Mouse (Mus musculus) C2C12 (cell line): ENCODE results near the gene Gm10188. TPM values are rescaled to one million over a fixed set of nuclear protein-coding genes. Genes with fewer than 3 reads are reported as not detected.

Experiments used
- H3K27me3 ChIP-seq: one replicate; pipeline ENCODE4 v1.6.1; 2011; ENCODE audit not compliant: control insufficient read depth, insufficient read depth, insufficient read length
- H3K36me3 ChIP-seq: one replicate; pipeline ENCODE4 v1.6.1; 2011; ENCODE audit not compliant: control insufficient read depth, insufficient read depth
- H3K4me3 ChIP-seq: one replicate; pipeline ENCODE4 v1.5.1; 2011; ENCODE audit warnings: mild to moderate bottlenecking, control low read depth; ENCODE audit not compliant: poor library complexity, insufficient read depth, severe bottlenecking
- H3K79me2 ChIP-seq: one replicate; pipeline ENCODE4 v1.6.1; 2011; ENCODE audit not compliant: control insufficient read depth, insufficient read depth
- H3K79me3 ChIP-seq: one replicate; pipeline ENCODE4 v1.6.1; 2011; ENCODE audit warnings: low read depth, control low read depth
- H3ac ChIP-seq: one replicate; pipeline ENCODE3; 2011; ENCODE audit warnings: low read depth; ENCODE audit not compliant: control insufficient read depth, insufficient read length
- CEBPB ChIP-seq: IDR thresholded peaks from one replicate; pipeline ENCODE4 v1.6.1; 2011; ENCODE audit warnings: low read depth, mild to moderate bottlenecking, control low read depth, moderate library complexity
- CTCF ChIP-seq: IDR thresholded peaks from one replicate; pipeline ENCODE4 v1.5.1; 2011; ENCODE audit not compliant: control insufficient read depth, insufficient read depth, insufficient read length
- FOSL1 ChIP-seq: IDR thresholded peaks from one replicate; pipeline ENCODE4 v1.8.0; 2011; ENCODE audit warnings: mild to moderate bottlenecking, low read length; ENCODE audit not compliant: poor library complexity, insufficient read depth, severe bottlenecking
- MAX ChIP-seq: IDR thresholded peaks from one replicate; pipeline ENCODE4 v1.6.1; 2011; ENCODE audit warnings: mild to moderate bottlenecking, control low read depth
- MYOD1 ChIP-seq: IDR thresholded peaks from one replicate; pipeline ENCODE4 v1.6.1; 2011; ENCODE audit warnings: low read depth; ENCODE audit not compliant: control insufficient read depth, insufficient read length
- MYOG ChIP-seq: IDR thresholded peaks from one replicate; pipeline ENCODE4 v1.6.1; 2011; ENCODE audit not compliant: control insufficient read depth, insufficient read length; ENCODE audit errors: extremely low read depth
- USF1 ChIP-seq: IDR thresholded peaks from one replicate; pipeline ENCODE4 v1.6.1; 2011; ENCODE audit warnings: low read depth, mild to moderate bottlenecking, control low read depth, moderate library complexity
- polyA plus RNA-seq: library from polyadenylated mRNA; unstranded; fragments of >200 nt; fragmentation: generic; extraction: Trizol; gene quantifications from one replicate; pipeline ENCODE4 v1.2.1, GENCODE M21; 2012; ENCODE audit warnings: missing spikeins

Gene Gm10188
- polyA plus RNA-seq, 1 experiment = not detected

DNA sequence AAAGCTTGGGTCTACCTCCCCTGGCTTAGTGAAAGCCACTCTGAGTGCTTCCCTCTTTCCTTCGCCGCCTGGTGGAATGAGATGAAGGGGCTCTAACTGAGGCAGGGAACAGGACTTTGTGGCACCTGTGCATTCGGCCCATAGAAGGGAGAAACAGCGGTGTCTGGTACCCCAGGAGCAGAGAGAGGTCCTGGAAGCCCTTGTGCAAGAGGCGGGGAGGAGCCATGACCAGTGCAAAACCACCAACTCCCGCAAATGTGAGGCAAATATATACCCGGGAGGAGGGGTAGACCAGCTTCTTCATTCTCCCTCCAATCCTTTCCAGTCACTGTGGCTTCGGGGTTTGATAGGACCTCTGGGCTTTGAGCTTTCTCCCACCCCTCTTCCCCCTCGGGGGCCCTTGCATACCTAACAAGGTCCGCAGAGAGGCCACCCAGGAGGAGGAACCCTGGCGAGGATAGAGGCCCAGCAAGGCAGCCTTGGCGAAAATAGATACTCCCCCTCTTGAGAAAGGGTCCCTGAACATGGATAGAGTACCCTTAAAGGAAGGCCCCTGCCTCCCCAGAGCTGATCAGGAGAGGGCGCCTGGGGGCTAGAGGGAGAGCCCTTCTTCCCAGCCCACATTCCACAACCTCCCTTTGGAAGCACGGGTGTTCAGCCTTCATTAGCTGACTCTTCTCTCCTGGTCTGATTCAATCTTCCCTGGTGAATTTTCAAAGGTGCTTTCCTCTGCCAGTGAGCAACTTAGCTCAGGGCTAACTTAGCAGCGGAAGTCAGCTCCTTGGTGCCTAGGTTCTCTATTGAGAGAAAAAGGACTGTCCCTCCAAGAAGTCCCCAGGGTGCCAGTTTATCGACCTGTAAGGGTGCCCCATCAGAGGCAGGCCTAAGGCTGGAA lies 37.5 kb downstream of the Gm10188 start:
- no peaks in the 10 kb centered on the region for H3K79me2 ChIP-seq
- peaks cover 38% of the 10 kb centered on the region for H3K27me3 ChIP-seq
- TF ChIP-seq CTCF (no peak), MAX (no peak), USF1 (no peak), MYOG (no peak), FOSL1 (no peak), MYOD1 (no peak), CEBPB (no peak)
- no peaks in the 10 kb centered on the region for H3K36me3 ChIP-seq
- H3K79me3 ChIP-seq = no peaks in the 10 kb centered on the region
- no peak overlapping the region for H3ac ChIP-seq
- H3K4me3 ChIP-seq = no peak overlapping the region

DNA sequence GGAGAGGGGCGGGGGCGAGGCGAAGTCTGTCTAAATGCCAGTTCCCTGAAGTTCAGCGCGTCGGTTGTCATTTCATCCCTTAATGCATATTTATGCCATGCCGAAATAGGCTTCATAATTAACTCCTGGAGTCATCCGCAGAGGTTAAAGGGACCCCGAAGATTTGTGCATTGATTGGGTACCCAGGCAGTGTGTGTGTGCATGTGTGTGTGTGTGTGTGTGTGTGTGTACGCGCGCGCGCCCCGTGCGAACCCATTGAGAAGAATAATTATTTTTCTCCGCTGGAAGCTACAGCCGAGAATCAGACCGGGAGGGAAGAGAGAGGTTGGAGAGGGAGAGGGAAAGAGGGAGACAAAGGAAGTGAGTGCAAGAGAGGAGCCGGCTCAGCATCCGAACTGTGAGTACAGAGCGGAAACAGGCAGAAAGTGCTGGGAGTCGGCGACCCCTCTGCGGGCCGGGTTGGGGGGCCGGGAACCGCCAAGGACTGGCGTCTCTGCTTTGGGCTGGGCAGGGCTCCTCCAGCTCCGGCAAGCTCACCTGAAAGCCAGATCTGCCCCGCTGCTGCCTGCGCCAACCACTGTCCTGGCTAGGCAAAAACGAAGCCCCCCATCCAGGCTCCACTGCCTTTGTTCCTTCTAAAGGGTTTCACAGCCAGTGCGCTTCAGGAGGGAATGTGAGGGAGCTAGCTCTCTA lies 38.3 kb downstream of the Gm10188 start, which contains the start of the genes Lemd1 and AC124108.1:
Lemd1 (plus strand) TSS at position 339 of the 693 bp plus-strand sequence.
AC124108.1 (plus strand) TSS at position 365 of the 693 bp plus-strand sequence.
- no peak for TF ChIP-seq FOSL1
- no peak for TF ChIP-seq MYOD1
- TF ChIP-seq CEBPB = no peak
- no peak for TF ChIP-seq MYOG
- TF ChIP-seq USF1 = no peak
- TF ChIP-seq MAX = no peak
- TF ChIP-seq CTCF = no peak
- Histone ChIP-seq H3K79me3 (no peaks in the 10 kb centered on the region), H3ac (peak within 1 kb of the TSS; percentile 9), H3K79me2 (no peaks in the 10 kb centered on the region), H3K4me3 (no peak within 1 kb of the TSS), H3K27me3 (peaks cover 38% of the 10 kb centered on the region), H3K36me3 (no peaks in the 10 kb centered on the region)

DNA sequence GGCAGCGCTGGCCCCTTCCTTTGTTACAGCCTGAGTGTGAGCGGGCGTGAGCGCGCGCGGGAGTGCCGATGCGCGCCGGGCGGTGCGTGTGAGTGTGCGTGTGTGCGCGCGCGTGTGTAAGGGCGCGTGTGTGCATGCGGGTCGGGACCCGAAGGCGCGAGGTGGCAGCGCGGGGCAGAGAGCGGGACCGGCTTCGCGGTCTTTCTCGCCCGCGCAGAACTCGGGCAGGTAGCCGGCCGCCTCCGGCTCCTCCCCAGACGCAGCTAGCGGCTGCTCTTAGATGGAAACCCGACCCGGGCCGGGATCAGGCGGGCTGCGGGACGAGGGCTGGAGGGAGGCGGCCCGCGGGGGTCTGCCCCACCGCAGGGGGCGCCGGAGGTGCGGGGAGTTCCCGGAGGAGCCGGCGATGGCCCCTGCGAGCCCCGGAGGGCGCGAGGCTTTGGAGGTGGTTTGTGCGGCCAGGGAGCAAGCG lies 38.9 kb downstream of the Gm10188 start:
- Histone ChIP-seq H3K79me3 (no peaks in the 10 kb centered on the region), H3K27me3 (peaks cover 38% of the 10 kb centered on the region), H3ac (peak overlapping the region; percentile 9), H3K36me3 (no peaks in the 10 kb centered on the region), H3K4me3 (no peak overlapping the region), H3K79me2 (no peaks in the 10 kb centered on the region)
- TF ChIP-seq MYOG (no peak), CTCF (no peak), USF1 (no peak), MAX (no peak), FOSL1 (no peak)

DNA sequence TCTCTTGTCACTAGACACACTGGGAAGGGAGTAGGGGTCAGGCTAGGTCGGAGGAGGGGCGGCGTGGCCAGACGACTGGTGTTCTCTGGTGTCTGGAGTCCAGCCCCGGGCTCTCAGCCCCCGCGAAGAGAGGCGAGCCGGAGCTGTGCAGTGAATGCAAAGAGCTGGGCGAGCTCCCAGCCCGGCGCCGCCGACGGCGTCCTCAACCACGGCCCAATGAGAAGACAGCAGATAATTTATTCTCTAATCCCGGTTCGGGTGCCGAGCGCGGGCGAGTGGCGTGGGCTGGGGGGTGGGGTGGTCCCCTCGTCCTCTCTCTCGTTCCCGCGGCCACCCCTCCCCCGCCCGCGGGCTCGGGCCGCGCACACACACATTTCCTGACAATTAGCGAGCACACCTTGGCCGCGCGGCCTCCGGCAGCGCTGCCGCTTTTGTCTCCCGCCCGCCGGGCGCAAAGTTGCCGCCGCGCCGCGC lies 39.5 kb downstream of the Gm10188 start:
- no peak for TF ChIP-seq MAX
- no peaks in the 10 kb centered on the region for H3K79me2 ChIP-seq
- H3K36me3 ChIP-seq = no peaks in the 10 kb centered on the region
- peaks cover 38% of the 10 kb centered on the region for H3K27me3 ChIP-seq
- H3K79me3 ChIP-seq = no peaks in the 10 kb centered on the region
- H3K4me3 ChIP-seq = no peak overlapping the region
- no peak overlapping the region for H3ac ChIP-seq

DNA sequence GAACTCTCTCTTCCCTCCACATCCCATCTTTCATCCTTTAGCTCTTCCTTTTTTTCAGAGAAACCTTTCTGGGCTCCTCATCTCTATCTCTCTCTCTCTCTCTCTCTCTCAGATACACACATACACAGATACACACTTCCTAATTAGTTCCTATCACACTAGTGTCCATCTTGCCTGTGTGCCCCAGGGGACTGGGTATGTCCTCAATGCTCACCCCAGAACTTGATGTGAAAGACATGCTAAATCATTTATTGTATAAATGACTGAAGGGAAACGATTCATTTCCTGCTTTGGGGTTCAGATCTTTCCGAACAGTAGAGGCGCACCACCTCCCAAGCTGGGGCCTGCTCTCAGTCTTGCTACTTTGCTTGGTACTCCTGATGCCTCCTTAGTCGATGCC lies 40.3 kb downstream of the Gm10188 start:
- H3K79me2 ChIP-seq = no peaks in the 10 kb centered on the region
- H3K27me3 ChIP-seq = peaks cover 38% of the 10 kb centered on the region
- no peak overlapping the region for H3ac ChIP-seq
- H3K36me3 ChIP-seq = no peaks in the 10 kb centered on the region
- H3K79me3 ChIP-seq = no peaks in the 10 kb centered on the region
- no peak for TF ChIP-seq FOSL1
- no peak for TF ChIP-seq MAX
- no peak for TF ChIP-seq CEBPB
- no peak for TF ChIP-seq USF1
- no peak for TF ChIP-seq CTCF
- no peak for TF ChIP-seq MYOD1
- no peak for TF ChIP-seq MYOG
- H3K4me3 ChIP-seq = no peak overlapping the region
